Mouse (Mus musculus) T-helper 17 cell (primary cell): ENCODE measurements around the gene Cnot6.

Experiments used
- in situ Hi-C, 2 experiments: fragments of 300-600 bp; cut with MboI, MseI; formaldehyde crosslinking; loops; 1 replicate in 1 of 2; 2 replicates in 1 of 2; pipeline ENCODE4 v1.15.1; 2025; ENCODE audit warnings: high pct_unique_total_duplicates in 2 of 2

Cnot6 gene

GRCm38 (mm10) chr11:49719466-49720151 lies 7.1 kb upstream of the Cnot6 start:
- in situ Hi-C loops: loop anchor here in 1 of 2 experiments (25.0 kb wide), 1 partner anchor 907 kb away; the partner anchor contains the start of genes Rack1 and Trim41

- in situ Hi-C loops: loop anchor here in 1 of 2 experiments (25.0 kb wide), 1 partner anchor 901 kb away; the partner anchor contains the start of genes Rack1 and Trim41
Measured at GRCm38 (mm10) chr11:49713336-49714334, 1.1 kb upstream of the Cnot6 start.

DNA sequence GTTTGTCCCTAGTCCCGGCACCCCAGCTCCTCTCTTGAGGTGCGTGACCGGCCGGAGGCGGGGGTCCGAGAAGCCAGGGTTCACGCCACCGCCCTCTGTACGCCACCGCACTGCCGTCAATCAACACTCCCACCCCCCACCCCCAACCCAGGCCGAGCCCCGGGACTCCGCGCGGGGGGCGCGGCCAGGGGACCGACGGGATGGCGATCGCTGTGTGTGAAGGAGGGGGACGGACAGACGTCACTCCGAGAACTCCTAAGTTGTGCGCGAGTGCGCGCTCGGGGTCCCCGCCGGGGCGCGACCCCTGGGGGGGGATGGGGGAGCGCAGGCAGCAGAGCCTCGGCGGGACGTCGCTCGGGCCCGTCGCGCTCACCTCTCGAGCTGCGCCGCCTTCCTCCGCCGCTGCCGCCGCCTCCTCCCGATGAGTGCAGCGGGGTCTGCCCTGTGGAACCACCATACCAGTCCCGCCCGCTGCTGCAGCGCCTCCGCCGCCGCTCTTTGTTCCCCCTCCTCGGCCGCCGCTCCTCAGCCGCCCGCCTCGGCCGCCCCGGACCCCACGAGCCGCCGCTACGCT lies 455 bp downstream of the Cnot6 start:
- in situ Hi-C loops: loop anchor here in 1 of 2 experiments (25.0 kb wide), 1 partner anchor 900 kb away; the partner anchor contains the start of genes Rack1 and Trim41

DNA sequence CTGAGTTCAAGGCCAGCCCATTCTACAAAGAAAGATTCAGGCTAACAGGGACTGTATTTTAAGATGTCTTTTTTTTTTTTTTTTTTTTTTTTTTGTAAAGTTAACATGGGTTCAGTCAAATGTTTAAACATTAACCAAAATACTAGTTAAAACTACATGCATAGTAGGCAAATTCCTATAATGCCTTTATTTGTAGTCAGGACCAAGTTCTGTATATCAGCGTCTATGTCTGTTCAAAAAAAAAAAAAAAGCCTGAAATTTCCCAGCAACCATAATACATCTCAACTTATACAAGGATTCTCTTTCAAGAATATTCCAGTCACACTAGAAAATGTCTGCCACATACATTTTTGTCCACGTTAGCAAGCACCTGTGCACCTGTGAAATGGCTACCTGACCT lies 1.9 kb downstream of the Cnot6 start:
- in situ Hi-C loops: loop anchor here in 1 of 2 experiments (25.0 kb wide), 1 partner anchor 898 kb away; the partner anchor contains the start of genes Rack1 and Trim41

- in situ Hi-C loops: loop anchor here in 1 of 2 experiments (25.0 kb wide), 1 partner anchor 896 kb away; the partner anchor contains the start of genes Rack1 and Trim41
Measured at GRCm38 (mm10) chr11:49707834-49708233, 4.7 kb downstream of the Cnot6 start.

DNA sequence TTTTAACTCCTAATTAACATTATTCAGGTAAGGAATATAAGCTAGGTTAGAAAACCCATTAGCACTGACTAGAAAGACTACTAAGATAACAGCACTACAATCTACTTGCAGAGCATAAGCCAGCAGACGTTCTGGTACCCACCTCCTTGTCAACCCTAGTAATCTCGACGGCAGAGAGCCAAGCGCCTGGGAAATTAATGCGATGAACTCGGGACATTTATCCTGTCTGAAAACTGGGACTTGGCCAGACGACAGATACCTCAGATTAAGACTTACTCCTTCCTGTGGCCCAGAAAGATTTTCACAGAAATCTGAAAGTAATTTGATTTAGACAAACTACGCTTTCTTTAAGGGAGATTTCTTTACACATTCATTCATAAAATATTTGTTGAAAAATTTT lies 7.7 kb downstream of the Cnot6 start:
- in situ Hi-C loops: loop anchor here in 1 of 2 experiments (25.0 kb wide), 1 partner anchor 893 kb away; the partner anchor contains the start of genes Rack1 and Trim41

GRCm38 (mm10) chr11:49702014-49702413 lies 10.5 kb downstream of the Cnot6 start:
- in situ Hi-C loops: loop anchor here in 1 of 2 experiments (25.0 kb wide), 1 partner anchor 890 kb away; the partner anchor contains the start of genes Rack1 and Trim41

GRCm38 (mm10) chr11:49699079-49699478 lies 13.4 kb downstream of the Cnot6 start:
- in situ Hi-C loops: no loop called here

DNA sequence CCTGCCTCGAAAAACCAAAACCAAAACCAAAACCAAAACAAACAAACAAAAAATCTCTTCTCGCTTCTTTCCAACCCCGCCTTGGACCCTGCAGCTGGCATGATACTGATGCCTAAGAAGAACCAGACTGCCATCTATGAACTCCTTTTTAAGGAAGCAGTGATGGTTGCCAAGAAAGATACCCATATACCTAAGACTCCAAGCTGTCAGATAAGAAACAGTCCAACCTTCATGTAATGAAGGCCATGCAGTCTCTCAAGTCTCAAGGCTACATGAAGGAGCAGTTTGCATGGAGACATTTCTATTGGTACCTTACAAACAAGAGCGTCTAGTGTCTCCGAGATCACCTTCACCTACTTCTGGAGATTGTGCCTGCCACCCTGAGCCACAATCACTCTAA lies 14.7 kb downstream of the Cnot6 start:
- in situ Hi-C loops: no loop called here

DNA sequence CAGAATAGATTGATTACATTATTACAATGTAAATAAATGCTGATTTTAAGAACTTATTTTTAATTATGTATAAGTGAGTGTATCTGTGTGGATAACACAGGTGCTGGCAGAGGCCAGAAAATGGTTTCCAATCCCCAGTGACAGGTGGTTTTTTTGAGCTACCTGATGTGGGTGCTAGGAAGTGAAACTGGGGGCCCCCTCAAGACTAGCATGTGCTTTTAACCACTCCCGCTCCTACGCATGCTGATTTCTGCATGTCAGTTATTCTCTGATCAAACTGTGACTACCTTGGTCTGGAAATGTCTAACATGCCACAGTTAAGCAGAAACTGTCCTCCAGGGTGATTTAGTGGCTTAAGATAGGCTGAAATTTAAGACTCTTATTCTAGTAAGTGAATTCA lies 16.1 kb downstream of the Cnot6 start:
- in situ Hi-C loops: no loop called here

GRCm38 (mm10) chr11:49695695-49696094 lies 16.8 kb downstream of the Cnot6 start:
- in situ Hi-C loops: no loop called here

GRCm38 (mm10) chr11:49695013-49695412 lies 17.5 kb downstream of the Cnot6 start:
- in situ Hi-C loops: no loop called here

GRCm38 (mm10) chr11:49684237-49684973 lies 28.1 kb downstream of the Cnot6 start:
- in situ Hi-C loops: no loop called here

DNA sequence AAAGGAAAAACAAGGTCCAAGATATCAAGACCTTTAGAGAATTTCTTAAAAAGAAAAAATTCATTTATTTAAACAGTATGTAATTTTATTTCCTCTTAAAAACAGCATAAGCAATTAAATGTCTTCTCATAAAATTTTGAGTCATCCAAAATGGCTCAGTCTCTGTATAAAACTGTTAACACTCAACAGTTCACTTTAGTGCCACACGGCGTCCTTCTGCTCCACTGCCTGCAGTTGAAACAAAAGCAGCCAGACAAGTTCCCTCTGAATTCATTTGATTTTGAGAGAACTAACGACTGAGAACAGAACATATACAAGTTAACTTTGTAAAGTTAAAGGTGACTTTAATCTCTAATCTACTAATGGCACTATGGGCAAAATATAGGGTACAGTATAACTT lies 39.1 kb downstream of the Cnot6 start:
- in situ Hi-C loops: no loop called here

GRCm38 (mm10) chr11:49665462-49665861 lies 47.1 kb downstream of the Cnot6 start:
- in situ Hi-C loops: no loop called here

DNA sequence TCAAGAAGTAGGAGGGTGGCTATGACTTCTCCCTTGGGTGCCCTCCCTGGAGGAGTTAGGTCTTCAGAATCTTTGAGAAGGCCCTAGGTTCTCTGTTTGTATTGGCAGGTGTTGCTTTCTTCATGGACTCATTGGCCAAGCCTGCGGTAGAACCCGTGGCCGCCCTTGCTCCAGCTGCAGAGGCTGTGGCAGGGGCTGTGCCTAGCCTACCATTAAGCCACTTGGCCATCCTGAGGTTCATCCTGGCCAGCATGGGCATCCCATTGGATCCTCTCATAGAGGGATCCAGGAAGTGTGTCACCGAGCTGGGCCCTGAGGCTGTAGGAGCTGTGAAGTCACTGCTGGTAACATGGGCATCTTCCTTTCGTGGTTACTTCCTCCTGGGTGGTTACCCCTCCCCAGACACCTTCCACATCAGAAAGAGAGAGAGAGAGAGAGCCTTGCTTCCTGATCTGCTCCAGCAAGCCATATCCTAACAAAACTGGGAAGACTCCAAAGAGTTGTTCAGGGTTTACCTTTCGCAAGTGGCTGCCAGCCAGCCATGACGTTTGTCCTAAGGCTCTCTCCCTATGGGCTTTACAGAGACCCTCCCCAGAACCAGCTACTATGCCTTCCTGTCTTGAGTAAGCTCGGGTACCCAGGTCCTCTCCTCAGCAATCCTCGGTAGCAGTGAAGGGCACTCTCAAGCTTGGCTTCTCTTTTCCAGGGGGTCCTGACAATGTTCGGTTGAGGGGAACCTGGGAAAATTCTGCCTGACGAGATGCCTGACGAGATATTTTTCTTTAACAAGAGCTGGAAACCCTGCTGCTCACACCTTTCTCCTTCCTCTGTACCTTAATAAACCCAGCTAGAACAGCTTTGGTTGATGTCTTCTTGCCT lies 48.0 kb downstream of the Cnot6 start:
- in situ Hi-C loops: no loop called here

GRCm38 (mm10) chr11:49663310-49663709 lies 49.2 kb downstream of the Cnot6 start, which contains the start of gene Scgb3a1:
Gene Scgb3a1, plus strand, starts transcription at chr11:49663610.
- in situ Hi-C loops: no loop called here

- in situ Hi-C loops: no loop called here
Measured at GRCm38 (mm10) chr11:49662292-49662780, 50.2 kb downstream of the Cnot6 start.

DNA sequence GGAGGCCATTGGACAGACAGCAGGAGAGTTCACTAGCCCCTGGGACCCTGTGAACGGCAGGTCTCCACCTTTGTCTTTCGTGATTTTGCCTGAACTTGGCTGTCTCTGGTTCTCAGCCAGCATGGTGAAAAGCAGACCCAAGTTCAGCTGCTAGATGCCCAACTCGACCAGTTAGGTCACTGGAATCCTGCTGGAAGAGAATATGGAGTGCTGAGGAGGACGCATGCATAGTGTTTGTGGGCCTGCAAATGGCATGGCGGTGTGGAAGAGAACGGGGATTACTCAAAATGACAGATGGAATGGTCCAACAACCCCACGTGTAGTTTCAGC lies 53.1 kb downstream of the Cnot6 start:
- in situ Hi-C loops: loop anchor here (5.0 kb wide), 2 partner anchors 213 to 298 kb away; no protein-coding TSS in a partner anchor
